Mouse (Mus musculus): Measurements from ENCODE around the gene Mov10l1. TPM values are rescaled to one million over a fixed set of nuclear protein-coding genes. Genes with fewer than 3 reads are reported as not detected.

Mov10l1 gene
- polyA plus RNA-seq, 1 experiment from 2014 or later = 0.11 TPM

DNA sequence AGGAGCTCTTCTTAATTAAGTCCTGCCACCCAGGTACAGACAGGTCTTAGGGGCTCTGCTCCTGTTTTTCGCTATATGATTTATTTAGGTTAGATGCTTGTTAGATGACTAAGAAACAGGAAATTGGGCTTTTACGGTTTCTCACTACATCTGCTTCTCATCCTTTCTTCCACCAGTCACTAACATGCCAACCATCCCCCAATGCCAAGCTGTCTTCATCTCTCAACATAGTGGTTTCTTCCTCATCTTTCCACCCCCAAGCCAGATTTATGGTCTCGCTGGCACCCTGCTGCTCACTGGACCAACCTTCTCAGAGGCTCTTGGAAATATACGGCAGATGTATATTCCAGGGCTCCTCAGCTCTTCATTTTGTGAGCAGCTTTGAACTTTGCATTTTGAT, 108.0 kb downstream of the Mov10l1 start:
- H3K4me1 ChIP-seq = peaks cover 26% of the 10 kb centered on the region
- H3K4me3 ChIP-seq = no peak overlapping the region
- H3K9me3 ChIP-seq (replicated peaks) = no peaks in the 10 kb centered on the region
- DNase-seq (ENCODE audit: low spot score) = no peak
- peaks cover 54% of the 10 kb centered on the region for H3K36me3 ChIP-seq
- H3K27me3 ChIP-seq (ENCODE audit: low read depth, poor library complexity, severe bottlenecking) = no peaks in the 10 kb centered on the region
- WGBS = 69% methylated on average over 4 of the region's 4 CpGs
- H3K27ac ChIP-seq = no peak overlapping the region

DNA sequence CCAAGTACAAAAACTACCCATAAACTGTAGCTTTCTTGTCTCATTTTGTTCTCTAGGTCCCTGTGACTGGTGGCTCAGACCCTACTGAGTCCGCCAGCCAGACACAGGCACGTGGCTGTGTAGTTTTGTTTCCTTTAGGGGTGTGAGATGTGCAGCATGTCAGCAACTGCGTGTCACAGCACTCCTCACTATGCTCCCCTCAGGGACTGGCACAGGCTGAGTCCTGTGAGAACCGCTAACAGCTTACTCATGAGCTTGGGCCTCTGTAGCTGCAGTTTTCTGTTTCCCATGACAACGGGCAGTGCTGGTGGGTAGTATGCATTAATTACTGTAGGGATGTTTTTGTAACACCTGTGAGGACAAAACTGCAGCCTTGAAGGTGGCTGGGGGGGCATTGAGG, 109.5 kb downstream of the Mov10l1 start:
- Histone ChIP-seq H3K4me1 (peaks cover 26% of the 10 kb centered on the region), H3K36me3 (peaks cover 54% of the 10 kb centered on the region), H3K27me3 (ENCODE audit: low read depth, poor library complexity, severe bottlenecking) (no peaks in the 10 kb centered on the region), H3K9me3 (replicated peaks) (no peaks in the 10 kb centered on the region), H3K27ac (no peak overlapping the region), H3K4me3 (no peak overlapping the region)
- DNase-seq (ENCODE audit: low spot score) = no peak
- WGBS = 83% methylated on average over 5 of the region's 5 CpGs

DNA sequence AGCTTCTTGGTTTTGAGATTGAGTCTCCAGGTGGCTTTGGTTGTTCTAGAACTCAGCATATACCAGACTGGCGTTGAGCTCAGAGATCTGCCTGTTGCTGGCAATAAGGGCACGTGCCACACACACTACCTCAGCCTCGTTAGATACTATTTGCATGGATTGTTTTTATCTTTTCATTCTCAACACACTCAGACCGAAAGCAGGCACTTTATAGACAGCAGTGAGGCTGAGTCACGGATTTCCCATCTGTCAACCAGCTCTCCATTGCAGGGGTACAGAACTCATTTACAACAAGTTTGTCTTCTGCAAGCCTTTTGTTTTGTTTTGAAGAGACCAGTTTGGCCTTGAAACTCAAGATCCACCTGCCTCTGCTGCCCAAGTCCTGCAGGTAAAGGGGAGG, 114.7 kb downstream of the Mov10l1 start:
- 94% methylated on average over 5 of the region's 5 CpGs for WGBS
- Histone ChIP-seq H3K4me3 (no peak overlapping the region), H3K9me3 (replicated peaks) (no peaks in the 10 kb centered on the region), H3K27ac (no peak overlapping the region), H3K4me1 (no peaks in the 10 kb centered on the region), H3K27me3 (ENCODE audit: low read depth, poor library complexity, severe bottlenecking) (no peaks in the 10 kb centered on the region), H3K36me3 (peaks cover 100% of the 10 kb centered on the region)
- DNase-seq (ENCODE audit: low spot score) = no peak

DNA sequence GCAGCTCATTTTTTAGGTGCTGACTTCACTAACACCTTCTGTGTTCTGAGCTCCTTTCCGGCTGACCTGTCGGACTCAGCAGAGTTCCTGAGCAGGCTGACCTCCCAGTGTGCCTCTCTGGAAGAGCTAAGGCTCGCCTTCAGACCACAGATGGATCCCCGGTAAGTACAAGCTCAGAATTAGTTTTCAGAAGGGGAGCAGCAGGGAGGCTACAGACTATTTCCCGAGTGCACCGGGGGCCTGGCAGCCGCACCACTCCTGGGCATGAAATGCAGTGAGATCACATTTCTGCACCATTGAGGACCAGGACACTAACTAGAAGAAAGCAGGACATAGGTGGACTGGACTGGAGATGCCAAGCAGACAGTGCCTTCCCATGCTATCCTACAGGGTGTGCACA, 115.9 kb downstream of the Mov10l1 start:
- WGBS = 93% methylated on average over 7 of the region's 7 CpGs
- Histone ChIP-seq H3K9me3 (replicated peaks) (no peaks in the 10 kb centered on the region), H3K4me3 (no peak overlapping the region), H3K27ac (no peak overlapping the region), H3K4me1 (no peaks in the 10 kb centered on the region), H3K36me3 (peaks cover 100% of the 10 kb centered on the region), H3K27me3 (ENCODE audit: low read depth, poor library complexity, severe bottlenecking) (no peaks in the 10 kb centered on the region)
- no peak for DNase-seq (ENCODE audit: low spot score)

DNA sequence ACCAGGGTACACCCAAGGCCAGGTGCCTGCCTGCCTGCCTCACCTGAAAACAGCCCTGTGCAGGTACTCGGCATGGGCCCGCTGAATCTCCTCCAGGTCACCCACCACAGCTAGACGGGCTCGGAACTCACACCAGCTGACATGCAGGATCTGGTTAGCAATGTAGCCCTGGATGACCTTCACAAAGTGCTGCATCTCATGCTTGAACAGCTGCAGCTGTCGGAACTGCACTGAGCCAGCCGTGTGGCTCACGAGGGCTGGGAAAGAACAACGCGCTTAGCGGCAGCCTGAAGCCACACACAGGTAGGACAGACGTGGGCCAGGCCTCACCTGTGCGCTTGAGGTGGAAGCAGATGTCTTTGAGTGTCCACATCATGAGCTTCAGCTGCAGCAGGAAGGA, 118.1 kb downstream of the Mov10l1 start:
- Histone ChIP-seq H3K9me3 (replicated peaks) (no peaks in the 10 kb centered on the region), H3K36me3 (peaks cover 100% of the 10 kb centered on the region), H3K27ac (no peak overlapping the region), H3K4me1 (no peaks in the 10 kb centered on the region), H3K4me3 (no peak overlapping the region), H3K27me3 (ENCODE audit: low read depth, poor library complexity, severe bottlenecking) (no peaks in the 10 kb centered on the region)
- 96% methylated on average over 12 of the region's 12 CpGs for WGBS
- no peak for DNase-seq (ENCODE audit: low spot score)

DNA sequence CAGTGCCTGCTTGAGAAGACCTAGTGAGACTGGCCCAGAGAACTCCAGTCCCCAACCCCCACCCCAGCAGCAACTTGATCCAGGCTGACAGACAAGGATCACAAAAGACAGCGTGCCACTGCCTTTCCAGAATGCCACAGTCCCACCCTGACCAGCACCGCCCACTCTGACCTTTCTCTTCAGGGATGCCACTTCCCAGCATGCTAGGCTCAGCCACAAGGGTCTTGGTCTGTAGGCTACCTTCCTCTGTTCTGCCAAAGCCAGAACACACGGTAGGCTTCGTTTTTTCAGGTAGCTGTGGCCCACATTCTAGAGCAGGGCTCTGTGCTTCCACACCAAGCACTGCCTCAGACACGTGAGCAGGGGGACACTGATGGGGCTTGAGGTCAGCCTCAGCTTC, 119.9 kb downstream of the Mov10l1 start:
- Histone ChIP-seq H3K4me3 (no peak overlapping the region), H3K9me3 (replicated peaks) (no peaks in the 10 kb centered on the region), H3K36me3 (peaks cover 100% of the 10 kb centered on the region), H3K27ac (no peak overlapping the region), H3K27me3 (ENCODE audit: low read depth, poor library complexity, severe bottlenecking) (no peaks in the 10 kb centered on the region), H3K4me1 (no peaks in the 10 kb centered on the region)
- WGBS = 91% methylated on average over 5 of the region's 5 CpGs
- no peak for DNase-seq (ENCODE audit: low spot score)

DNA sequence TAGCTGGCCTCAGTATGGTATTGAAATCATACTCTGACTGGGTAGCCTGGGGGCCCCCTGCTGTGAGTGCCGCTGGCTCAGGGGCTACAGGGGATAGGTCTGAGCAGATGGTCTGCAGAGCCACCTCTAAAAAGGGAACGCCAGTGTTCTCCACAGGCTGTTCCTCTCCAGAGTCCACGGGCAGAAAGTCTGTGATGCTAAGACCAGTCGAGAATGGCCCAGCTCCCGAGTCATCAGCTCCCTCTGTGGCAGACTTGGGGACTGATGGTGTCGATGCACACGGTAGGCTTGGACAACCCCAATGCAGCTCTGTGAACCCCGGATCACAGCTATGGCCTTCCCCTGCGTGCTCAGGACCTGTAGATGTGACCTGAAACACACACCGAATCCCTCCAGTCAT, 121.2 kb downstream of the Mov10l1 start:
- no peak for DNase-seq (ENCODE audit: low spot score)
- Histone ChIP-seq H3K4me1 (no peaks in the 10 kb centered on the region), H3K27ac (no peak overlapping the region), H3K9me3 (replicated peaks) (no peaks in the 10 kb centered on the region), H3K27me3 (ENCODE audit: low read depth, poor library complexity, severe bottlenecking) (no peaks in the 10 kb centered on the region), H3K36me3 (peaks cover 100% of the 10 kb centered on the region), H3K4me3 (no peak overlapping the region)
- 90% methylated on average over 10 of the region's 10 CpGs for WGBS

DNA sequence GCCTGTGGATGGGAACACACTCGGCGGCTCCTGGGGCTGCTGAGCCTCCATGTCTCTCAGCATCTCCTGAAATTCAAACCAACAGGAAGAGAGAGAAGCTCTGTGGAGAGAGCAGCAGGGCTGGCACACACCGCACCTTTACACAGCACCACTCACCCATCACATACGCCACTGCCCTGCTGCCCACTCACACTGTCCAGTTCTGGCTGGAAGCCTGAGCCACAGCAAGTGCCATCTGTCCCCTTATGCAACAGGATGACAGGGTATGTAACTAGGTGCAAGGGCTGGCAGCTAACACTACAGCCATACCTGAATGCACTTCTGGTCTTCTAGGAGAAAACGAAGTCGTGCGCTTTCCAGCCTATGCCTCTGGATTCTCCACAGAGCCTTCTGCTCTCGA, 121.7 kb downstream of the Mov10l1 start:
- 96% methylated on average over 8 of the region's 8 CpGs for WGBS
- DNase-seq (ENCODE audit: low spot score) = no peak
- H3K4me1 ChIP-seq = no peaks in the 10 kb centered on the region
- no peak overlapping the region for H3K4me3 ChIP-seq
- no peaks in the 10 kb centered on the region for H3K27me3 ChIP-seq (ENCODE audit: low read depth, poor library complexity, severe bottlenecking)
- peaks cover 100% of the 10 kb centered on the region for H3K36me3 ChIP-seq
- no peak overlapping the region for H3K27ac ChIP-seq
- no peaks in the 10 kb centered on the region for H3K9me3 ChIP-seq (replicated peaks)

Other genes with a start within 250 kb of the Mov10l1 start
- 23.9 and 26.5 TPM in 2 replicates for gene Brd1, start 248.7 kb upstream of the Mov10l1 start, polyA plus RNA-seq (2016; fragmentation: Nextera tagmentation; extraction: Ambion mirVana)
- 32.9 and 35.3 TPM in 2 replicates for gene Zbed4, start 231.2 kb upstream of the Mov10l1 start, polyA plus RNA-seq (2016; fragmentation: Nextera tagmentation; extraction: Ambion mirVana)
- 10.8 and 12.3 TPM in 2 replicates for gene Alg12, start 163.6 kb upstream of the Mov10l1 start, polyA plus RNA-seq (2016; fragmentation: Nextera tagmentation; extraction: Ambion mirVana)
- gene Creld2, start 163.3 kb upstream of the Mov10l1 start, polyA plus RNA-seq (2016; fragmentation: Nextera tagmentation; extraction: Ambion mirVana) = 98.5 and 99.0 TPM in 2 replicates
- 46.6 and 48.2 TPM in 2 replicates for gene Pim3, start 120.7 kb upstream of the Mov10l1 start, polyA plus RNA-seq (2016; fragmentation: Nextera tagmentation; extraction: Ambion mirVana)
- not detected in 2 replicates for gene Ttll8, start 28.5 kb upstream of the Mov10l1 start, polyA plus RNA-seq (2016; fragmentation: Nextera tagmentation; extraction: Ambion mirVana)
- not detected in 2 replicates for gene Mlc1, start 3.9 kb upstream of the Mov10l1 start, polyA plus RNA-seq (2016; fragmentation: Nextera tagmentation; extraction: Ambion mirVana)
- gene Panx2, start 76.8 kb downstream of the Mov10l1 start, polyA plus RNA-seq (2016; fragmentation: Nextera tagmentation; extraction: Ambion mirVana) = 0.09 and 0.44 TPM in 2 replicates
- 59.5 and 62.1 TPM in 2 replicates for gene Trabd, start 92.2 kb downstream of the Mov10l1 start, polyA plus RNA-seq (2016; fragmentation: Nextera tagmentation; extraction: Ambion mirVana)
- 10.6 and 13.9 TPM in 2 replicates for gene Selenoo, start 106.2 kb downstream of the Mov10l1 start, polyA plus RNA-seq (2016; fragmentation: Nextera tagmentation; extraction: Ambion mirVana)
- 24.4 and 28.6 TPM in 2 replicates for gene Tubgcp6, start 140.2 kb downstream of the Mov10l1 start, polyA plus RNA-seq (2016; fragmentation: Nextera tagmentation; extraction: Ambion mirVana)
- 13.0 and 13.8 TPM in 2 replicates for gene Hdac10, start 145.8 kb downstream of the Mov10l1 start, polyA plus RNA-seq (2016; fragmentation: Nextera tagmentation; extraction: Ambion mirVana)
- 21.5 and 26.4 TPM in 2 replicates for gene Mapk12, start 157.8 kb downstream of the Mov10l1 start, polyA plus RNA-seq (2016; fragmentation: Nextera tagmentation; extraction: Ambion mirVana)
- gene Mapk11, start 166.7 kb downstream of the Mov10l1 start, polyA plus RNA-seq (2016; fragmentation: Nextera tagmentation; extraction: Ambion mirVana) = 20.3 and 21.8 TPM in 2 replicates
- gene Plxnb2, start 197.9 kb downstream of the Mov10l1 start, polyA plus RNA-seq (2016; fragmentation: Nextera tagmentation; extraction: Ambion mirVana) = 147 and 162 TPM in 2 replicates
- gene Dennd6b, start 213.6 kb downstream of the Mov10l1 start, polyA plus RNA-seq (2016; fragmentation: Nextera tagmentation; extraction: Ambion mirVana) = 21.2 and 27.5 TPM in 2 replicates
- gene Ppp6r2, start 228.6 kb downstream of the Mov10l1 start, polyA plus RNA-seq (2016; fragmentation: Nextera tagmentation; extraction: Ambion mirVana) = 15.4 and 21.2 TPM in 2 replicates

Measured in limb, embryonic 10.5 days (tissue).